8 mouse cellular contexts compared by ENCODE assay signal in the genomic region with DNA sequence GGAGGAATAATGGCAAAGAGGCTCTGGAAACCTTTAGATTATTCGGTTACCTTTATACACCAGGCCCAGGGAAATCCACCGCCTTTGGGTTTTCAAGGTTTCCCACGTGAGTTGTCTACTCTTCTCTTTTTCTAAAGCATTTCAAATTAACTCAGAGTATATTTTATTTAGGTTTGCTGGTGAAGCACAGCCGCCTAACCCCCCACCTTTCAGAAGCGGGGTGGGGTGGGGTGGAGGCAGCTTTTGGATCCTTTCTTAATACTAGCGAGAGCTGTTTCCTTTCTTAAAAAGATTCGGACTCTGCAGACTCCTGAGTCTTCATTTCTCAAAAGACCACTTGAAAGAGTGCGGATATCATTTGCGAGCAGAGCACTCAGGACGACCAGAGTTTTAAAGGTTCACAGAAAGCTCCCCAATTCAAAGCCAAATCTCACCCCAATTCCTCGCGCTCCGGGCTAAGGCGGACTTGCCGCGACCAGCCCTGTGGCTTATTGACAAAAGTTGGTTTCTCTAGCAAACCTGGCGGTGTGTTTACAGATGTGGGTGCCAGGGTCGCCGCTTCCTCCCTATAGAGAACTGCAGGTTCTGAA. TPM values are rescaled to one million over a fixed set of nuclear protein-coding genes. Genes with fewer than 3 reads are reported as not detected.
DNase-seq lines count a peak whose midpoint lies in the region; ATAC-seq lines count a peak whose summit lies in the region.

No protein-coding gene starts in this region.

- no peaks in the 10 kb centered on the region for H3K36me3 ChIP-seq in forebrain, embryonic 13.5 days (ENCODE audit: poor library complexity, severe bottlenecking)
- no peaks in the 10 kb centered on the region for H3K36me3 ChIP-seq in limb, embryonic 11.5 days (ENCODE audit: control insufficient read depth, insufficient read depth, low read length)
- H3K36me3 ChIP-seq in neural tube, embryonic 12.5 days: no peaks in the 10 kb centered on the region

- H3K9me3 ChIP-seq in forebrain, embryonic 13.5 days (replicated peaks): no peaks in the 10 kb centered on the region
- no peaks in the 10 kb centered on the region for H3K9me3 ChIP-seq in limb, embryonic 11.5 days (ENCODE audit: control insufficient read depth, low read length)
- H3K9me3 ChIP-seq in neural tube, embryonic 12.5 days: no peaks in the 10 kb centered on the region

- no peaks in the 10 kb centered on the region for H3K27me3 ChIP-seq in forebrain, embryonic 13.5 days
- no peaks in the 10 kb centered on the region for H3K27me3 ChIP-seq in limb, embryonic 11.5 days (ENCODE audit: control insufficient read depth, insufficient read depth, low read length)
- H3K27me3 ChIP-seq in neural tube, embryonic 12.5 days (replicated peaks): no peaks in the 10 kb centered on the region; the same call in 1 of the 2 replicates

- peak overlapping the region; percentile 34; the same call in 1 of the 2 replicates for H3K9ac ChIP-seq in forebrain, embryonic 13.5 days
- H3K9ac ChIP-seq in limb, embryonic 11.5 days (ENCODE audit: low read length): peak overlapping the region; percentile 43; the same call in 1 of the 2 replicates
- H3K9ac ChIP-seq in neural tube, embryonic 12.5 days: peak overlapping the region; percentile 69; the same call in 1 of the 2 replicates

- peaks cover 40% of the 10 kb centered on the region for H3K4me1 ChIP-seq in forebrain, embryonic 13.5 days
- H3K4me1 ChIP-seq in limb, embryonic 11.5 days (ENCODE audit: control insufficient read depth, insufficient read depth, low read length): peaks cover 8% of the 10 kb centered on the region
- H3K4me1 ChIP-seq in neural tube, embryonic 12.5 days: peaks cover 41% of the 10 kb centered on the region

- peak overlapping the region; percentile 14; the same call in 1 of the 2 replicates for H3K4me3 ChIP-seq in forebrain, embryonic 13.5 days
- no peak overlapping the region; the same call in 1 of the 2 replicates for H3K4me3 ChIP-seq in limb, embryonic 11.5 days (ENCODE audit: low read depth, low read length)
- 0 out of 2 replicates have a peak overlapping the region, but pooled peaks have one; percentile 18 for H3K4me3 ChIP-seq in neural tube, embryonic 12.5 days

- peak overlapping the region; percentile 93 for H3K4me2 ChIP-seq in forebrain, embryonic 13.5 days
- H3K4me2 ChIP-seq in limb, embryonic 11.5 days (ENCODE audit: low read depth, severe bottlenecking): peak overlapping the region; percentile 89
- peak overlapping the region; percentile 92 for H3K4me2 ChIP-seq in neural tube, embryonic 12.5 days (replicated peaks)

- DNase-seq in heart, adult 11 months: peak; percentile 84
- no peak for DNase-seq in heart, adult 9 months (ENCODE audit: low spot score in 2 of 2)
- peak; percentile 54 for DNase-seq in limb, embryonic 11.5 days (ENCODE audit: low spot score)
- no peak for DNase-seq in adrenal gland, postnatal 4 days (ENCODE audit: low spot score in 2 of 2)
- DNase-seq in gastrocnemius, adult 8-10 months (ENCODE audit: low spot score in 2 of 2): no peak

- WGBS in forebrain, embryonic 13.5 days: 5% methylated on average over 19 of the region's 19 CpGs
- WGBS in limb, embryonic 11.5 days: 6% methylated on average over 19 of the region's 19 CpGs
- 6% methylated on average over 19 of the region's 19 CpGs for WGBS in neural tube, embryonic 12.5 days

- ATAC-seq in forebrain, embryonic 13.5 days: no peak
- ATAC-seq in limb, embryonic 11.5 days (ENCODE audit: insufficient number of reproducible peaks, low FRiP score, low TSS enrichment, low read depth): no peak
- ATAC-seq in neural tube, embryonic 12.5 days (ENCODE audit: low FRiP score, low read depth): no peak
- no peak for ATAC-seq in cerebellum, adult (ENCODE audit: insufficient number of reproducible peaks, low FRiP score, low TSS enrichment)

- H3K27ac ChIP-seq in forebrain, embryonic 13.5 days: no peak overlapping the region
- H3K27ac ChIP-seq in limb, embryonic 11.5 days (replicated peaks; ENCODE audit: low read depth, low read length): no peak overlapping the region
- H3K27ac ChIP-seq in neural tube, embryonic 12.5 days: no peak overlapping the region

RNA-seq across cellular contexts. Expression of gene Foxp2, which starts 2.0 kb away (rescaled TPM):
- 28.3 and 30.2 TPM in 2 replicates for polyA plus RNA-seq in forebrain, embryonic 13.5 days (2015; fragmentation: Nextera tagmentation; extraction: Ambion mirVana)
- 24.2 and 27.3 TPM in 2 replicates for polyA plus RNA-seq in limb, embryonic 11.5 days (2014; fragmentation: Nextera tagmentation; extraction: Ambion mirVana)
- 26.7 and 27.4 TPM in 2 replicates for polyA plus RNA-seq in neural tube, embryonic 12.5 days (2016; fragmentation: Nextera tagmentation; extraction: Ambion mirVana)
- total RNA-seq in adrenal gland, postnatal 4 days (2021): 1 to 10 TPM; 7.4 to 9.4 TPM
- total RNA-seq in gastrocnemius, adult 8-10 months (2022): 1 to 10 TPM; 1.7 to 3.6 (median 2.5) TPM

Comparison
In these comparisons a context has a peak if more than half of its experiments do, and no peak if none do; other contexts are left out.
1. DNase-seq: peak in heart, adult 11 months (single experiment) and limb, embryonic 11.5 days (single experiment); none in heart, adult 9 months (0 of 2), adrenal gland, postnatal 4 days (0 of 2) and gastrocnemius, adult 8-10 months (0 of 2).
2. Peak in every context shown above with its lines, with median percentiles within 50 percentile points of each other: H3K4me2 ChIP-seq and H3K9ac ChIP-seq.